Mouse (Mus musculus): ENCODE results near the gene Elof1.
"Not testable (repeated sequence)": the region's sequence is repeated elsewhere in the genome, so short reads cannot be mapped to it uniquely, and the experiment has no call there.

The Elof1 gene

GRCm38 (mm10) chr9:22092746-22093145 lies 24.2 kb downstream of the Elof1 start:
- DNase-seq (ENCODE audit: low read depth, low spot score): no peak

GRCm38 (mm10) chr9:22089986-22090385 lies 27.0 kb downstream of the Elof1 start:
- no peak for DNase-seq (ENCODE audit: low read depth, low spot score)

DNA sequence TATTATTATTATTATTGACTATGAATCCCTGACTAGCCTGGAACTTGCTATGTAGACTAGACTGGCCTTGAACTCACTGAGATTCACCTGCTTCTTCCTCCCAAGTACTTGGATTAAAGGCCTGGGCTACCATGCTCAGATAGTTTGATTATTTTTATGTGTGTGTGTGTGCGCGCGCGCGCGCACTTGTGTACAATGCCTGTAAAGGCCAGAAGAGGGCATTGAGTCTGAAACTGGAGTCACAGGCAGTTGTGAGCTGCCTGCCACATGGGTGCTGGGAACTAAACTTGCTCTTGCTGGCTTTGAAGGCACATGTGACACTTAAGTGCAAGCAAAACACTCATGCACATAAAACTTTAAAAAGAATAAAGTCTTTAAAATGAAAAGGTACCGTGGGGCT lies 27.7 kb downstream of the Elof1 start:
- DNase-seq (ENCODE audit: low read depth, low spot score): no peak

GRCm38 (mm10) chr9:22087034-22087618 lies 29.8 kb downstream of the Elof1 start:
- no peak for DNase-seq (ENCODE audit: low read depth, low spot score)

GRCm38 (mm10) chr9:22086012-22086411 lies 31.0 kb downstream of the Elof1 start:
- DNase-seq (ENCODE audit: low read depth, low spot score): no peak

DNA sequence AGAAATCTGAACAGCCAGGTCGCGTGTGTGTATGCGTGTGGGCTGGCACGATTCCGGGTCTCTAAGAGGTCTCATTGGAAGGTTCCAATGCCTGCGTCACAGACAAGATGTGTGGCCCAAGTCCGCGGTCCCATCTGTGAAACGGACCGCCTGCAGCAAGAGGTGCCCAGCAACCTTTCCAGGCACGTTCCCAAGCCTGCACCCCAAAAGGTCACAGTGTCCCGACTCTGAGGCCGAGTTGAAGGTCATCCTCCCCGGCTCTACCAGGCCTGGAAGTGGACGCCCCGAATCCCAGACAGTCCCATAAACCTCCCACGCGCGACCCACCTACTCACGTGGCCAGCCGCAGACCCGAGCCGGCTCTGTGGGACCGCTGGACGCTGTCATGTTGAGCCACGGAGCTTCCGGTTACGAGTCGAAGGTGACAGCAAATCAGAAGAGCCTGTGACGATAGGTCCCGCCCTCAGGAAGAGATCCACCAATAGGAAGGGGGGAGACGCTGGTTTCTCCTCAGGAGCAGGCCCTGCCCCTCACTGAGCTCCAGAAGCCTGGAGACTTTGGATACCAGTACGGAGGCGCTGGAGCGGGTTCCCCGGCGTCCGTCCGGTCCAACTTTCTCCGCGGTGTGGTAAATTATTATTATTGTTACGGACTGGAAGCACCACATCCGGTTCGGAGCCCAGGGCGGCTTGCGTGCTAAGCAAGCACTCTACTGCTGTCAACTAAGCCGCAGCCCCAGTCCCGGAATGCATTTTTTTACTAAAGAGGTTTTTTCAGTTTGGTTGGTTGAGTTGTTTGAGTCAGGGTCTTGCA lies 31.7 kb downstream of the Elof1 start, which contains the start of gene Ecsit:
Ecsit (minus strand) TSS at position 417 of the 813 bp plus-strand sequence.
- DNase-seq (ENCODE audit: low read depth, low spot score): peak; percentile 99

- DNase-seq (ENCODE audit: low read depth, low spot score): no peak
Measured at GRCm38 (mm10) chr9:22084667-22085021, 32.3 kb downstream of the Elof1 start.

GRCm38 (mm10) chr9:22076223-22076622 lies 40.7 kb downstream of the Elof1 start:
- DNase-seq (ENCODE audit: low read depth, low spot score): no peak

DNA sequence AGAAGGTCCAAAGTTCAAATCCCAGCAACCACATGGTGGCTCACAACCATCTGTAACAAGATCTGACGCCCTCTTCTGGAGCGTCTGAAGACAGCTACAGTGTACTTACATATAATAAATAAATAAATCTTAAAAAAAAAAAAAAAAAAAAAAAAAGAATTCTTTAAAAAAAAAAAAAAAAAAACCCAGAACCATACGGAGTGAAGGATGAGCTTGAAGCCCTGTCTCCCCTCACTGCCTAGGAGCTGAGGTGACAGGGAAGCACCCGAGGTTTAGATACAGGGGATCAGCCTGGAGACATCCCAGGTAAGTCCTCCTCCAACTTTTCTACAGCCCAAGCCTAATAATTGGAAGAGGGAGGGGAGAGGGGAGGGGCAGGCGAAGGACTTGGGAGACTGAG lies 41.2 kb downstream of the Elof1 start:
- DNase-seq (ENCODE audit: low read depth, low spot score): not testable (repeated sequence)

GRCm38 (mm10) chr9:22072276-22072675 lies 44.7 kb downstream of the Elof1 start:
- no peak for DNase-seq (ENCODE audit: low read depth, low spot score)

DNA sequence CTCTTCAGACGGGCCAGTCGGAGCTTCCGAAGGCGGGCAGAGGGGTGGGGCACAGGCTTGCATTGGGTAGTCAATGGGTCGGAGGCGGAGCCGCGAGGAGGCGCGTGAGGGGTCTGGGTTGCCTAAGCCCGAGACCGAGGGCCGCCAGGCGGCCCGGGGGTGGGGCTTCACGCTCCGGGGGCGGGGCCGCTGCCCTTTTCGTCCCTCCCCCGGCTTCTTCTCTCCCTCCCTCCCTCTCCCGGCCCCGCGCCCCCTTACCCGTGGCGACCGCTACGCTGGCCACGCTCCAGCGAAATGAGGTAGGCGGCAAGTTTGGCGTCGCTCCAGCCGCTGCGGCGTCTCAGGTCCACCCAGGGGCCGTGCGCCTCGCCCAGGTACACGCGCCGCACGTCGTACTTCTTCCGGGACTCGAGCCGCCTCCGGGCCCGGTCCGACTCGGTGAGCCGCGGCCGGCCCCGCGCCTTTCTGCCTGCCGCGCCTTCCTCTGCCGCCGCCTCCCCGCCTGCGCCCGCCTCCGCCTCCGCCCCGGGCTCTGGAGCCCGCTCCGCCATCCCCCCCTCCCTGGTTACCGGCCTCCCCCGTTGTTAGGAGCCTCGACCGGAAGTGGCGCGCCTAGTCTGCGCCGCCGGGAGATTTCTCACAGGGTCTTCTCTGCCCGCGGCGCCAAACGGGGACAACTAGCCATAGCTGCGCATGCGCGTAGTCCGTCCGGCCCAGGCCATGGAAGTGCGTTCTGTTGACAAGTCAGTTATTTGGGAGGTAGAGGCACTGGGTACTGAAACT lies 46.0 kb downstream of the Elof1 start, which contains the start of the genes Gm49318 and Zfp653:
Gm49318 (minus strand) TSS at position 469 of the 783 bp plus-strand sequence.
Zfp653 (minus strand) TSS at position 586 of the 783 bp plus-strand sequence.
- DNase-seq (ENCODE audit: low read depth, low spot score): peak; percentile 99

- peak; percentile 63 for DNase-seq (ENCODE audit: low read depth, low spot score)
Measured at GRCm38 (mm10) chr9:22069881-22070553, 47.0 kb downstream of the Elof1 start.

- no peak for DNase-seq (ENCODE audit: low read depth, low spot score)
Measured at GRCm38 (mm10) chr9:22067195-22067594, 49.8 kb downstream of the Elof1 start.

GRCm38 (mm10) chr9:22066433-22066832 lies 50.5 kb downstream of the Elof1 start:
- DNase-seq (ENCODE audit: low read depth, low spot score): peak; percentile 74

DNA sequence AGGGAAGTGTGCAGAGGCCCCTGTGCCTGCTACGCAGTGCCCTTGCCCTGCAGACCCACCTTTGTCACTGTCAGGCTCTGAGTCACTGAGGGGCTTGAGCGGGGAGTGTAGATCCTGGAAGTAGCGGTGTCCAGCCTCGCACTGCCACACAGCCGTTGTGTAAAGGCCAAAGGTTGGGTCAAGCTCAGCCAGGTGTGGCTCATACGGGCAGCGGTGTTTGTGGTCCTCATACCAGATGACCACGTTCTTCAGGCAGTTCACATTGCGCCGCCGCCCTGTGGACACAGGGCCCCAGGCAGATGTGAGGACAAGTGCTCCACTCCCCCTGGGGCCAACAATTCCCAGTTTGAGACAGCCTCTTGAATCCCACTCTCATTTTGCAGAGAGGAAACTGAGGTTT lies 51.3 kb downstream of the Elof1 start:
- no peak for DNase-seq (ENCODE audit: low read depth, low spot score)

DNA sequence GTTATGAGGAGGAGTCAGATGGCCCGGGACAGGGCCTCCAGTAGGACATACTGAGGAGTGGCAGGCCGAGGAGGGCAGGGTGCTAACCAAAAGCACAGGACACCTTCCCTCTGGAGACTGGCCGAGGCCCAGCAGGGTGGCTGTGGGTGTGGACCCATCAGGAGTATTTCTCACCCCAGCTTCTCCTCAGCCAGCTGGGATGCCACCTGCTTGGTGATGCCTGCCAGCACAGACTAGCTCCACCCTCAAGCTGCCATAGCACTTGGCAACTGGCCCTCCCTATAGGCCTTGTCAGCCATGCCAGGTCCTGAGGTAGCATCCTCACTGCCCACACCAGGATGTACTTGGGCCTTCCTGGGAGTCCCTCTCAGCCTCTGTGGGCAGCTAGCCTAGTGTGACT lies 52.6 kb downstream of the Elof1 start:
- DNase-seq (ENCODE audit: low read depth, low spot score): peak; percentile 96

Measured in brain, adult 2 months (tissue).